Mouse (Mus musculus) CH12.LX (cell line): ENCODE results near the gene Adgrg5. TPM values are rescaled to one million over a fixed set of nuclear protein-coding genes. Genes with fewer than 3 reads are reported as not detected.

Source experiments
- DNase-seq: peaks from one replicate; pipeline ENCODE4 v3.0.0-alpha.2; 2013; ENCODE audit errors: extremely low read depth
- H3K27ac ChIP-seq: 2 replicates; pipeline ENCODE4 v1.5.1; 2012; ENCODE audit warnings: low read depth, mild to moderate bottlenecking, control low read depth, moderate library complexity; ENCODE audit not compliant: insufficient read depth
- H3K27me3 ChIP-seq: replicated peaks from 2 replicates; pipeline ENCODE3; 2012; ENCODE audit warnings: inconsistent platforms
- H3K36me3 ChIP-seq, 2 experiments: replicated peaks in 1 of 2; 2 replicates each; pipeline versions ENCODE3 to v1.6.1; 2012; ENCODE audit warnings: inconsistent platforms in 1 of 2, low read length in 1 of 2, mild to moderate bottlenecking in 1 of 2, mixed read lengths in 1 of 2, moderate library complexity in 1 of 2; ENCODE audit not compliant: control insufficient read depth in 1 of 2, insufficient read depth in 1 of 2
- H3K4me1 ChIP-seq, 2 experiments: 2 replicates each; pipeline ENCODE4 v1.6.1; 2012; ENCODE audit warnings: inconsistent platforms in 1 of 2, moderate library complexity in 1 of 2; ENCODE audit not compliant: insufficient read depth in 2 of 2, control insufficient read depth in 1 of 2
- H3K4me2 ChIP-seq: 2 replicates; pipeline ENCODE4 v1.6.1; 2012; ENCODE audit warnings: low read depth, mild to moderate bottlenecking, control low read depth; ENCODE audit not compliant: poor library complexity, insufficient read depth, severe bottlenecking
- H3K4me3 ChIP-seq, 3 experiments: fragments of 150-350 bp in 1 of 3; sonication (generic) in 1 of 3; replicated peaks in 1 of 3; 2 replicates each; pipeline versions ENCODE3 to v1.5.1; 2011 to 2012; ENCODE audit warnings: low read depth in 2 of 3, low read length in 2 of 3, mild to moderate bottlenecking in 2 of 3, moderate library complexity in 2 of 3, control low read depth in 1 of 3, improper control_type of control experiment in 1 of 3, inconsistent platforms in 1 of 3, mixed read lengths in 1 of 3; ENCODE audit not compliant: poor library complexity in 1 of 3
- H3K79me2 ChIP-seq: replicated peaks from 2 replicates; pipeline ENCODE4 v1.6.1; 2012; ENCODE audit warnings: mild to moderate bottlenecking, moderate library complexity; ENCODE audit not compliant: control insufficient read depth, poor library complexity, insufficient read depth, severe bottlenecking; ENCODE audit errors: extremely low read depth
- H3K9ac ChIP-seq: 2 replicates; pipeline ENCODE4 v1.6.1; 2012; ENCODE audit warnings: low read depth, mild to moderate bottlenecking, control low read depth, moderate library complexity; ENCODE audit not compliant: insufficient read depth
- H3K9me3 ChIP-seq: replicated peaks from 2 replicates; pipeline ENCODE3; 2012; ENCODE audit warnings: low read length, inconsistent platforms, mixed read lengths
- CHD1 ChIP-seq: IDR thresholded peaks from 2 replicates; pipeline ENCODE4 v1.6.1; 2012; ENCODE audit warnings: low read depth, low read length, improper control_type of control experiment, inconsistent platforms
- CHD2 ChIP-seq: IDR thresholded peaks from 2 replicates; pipeline ENCODE4 v1.6.1; 2011; ENCODE audit warnings: low read length, improper control_type of control experiment
- CTCF ChIP-seq, 2 experiments: IDR thresholded peaks in 1 of 2; conservative IDR thresholded peaks in 1 of 2; 2 replicates each; pipeline ENCODE4 v1.5.1; 2011 to 2012; ENCODE audit warnings: low read depth in 2 of 2, low read length in 2 of 2, improper control_type of control experiment in 1 of 2, inconsistent platforms in 1 of 2, mild to moderate bottlenecking in 1 of 2, moderate library complexity in 1 of 2
- E2F4 ChIP-seq: IDR thresholded peaks from 2 replicates; pipeline ENCODE4 v1.6.1; 2011; ENCODE audit warnings: low read depth, low read length, improper control_type of control experiment; ENCODE audit not compliant: insufficient replicate concordance
- ELF1 ChIP-seq: IDR thresholded peaks from 2 replicates; pipeline ENCODE4 v1.6.1; 2014; ENCODE audit warnings: low read depth, mild to moderate bottlenecking, inconsistent platforms, low read length, improper control_type of control experiment
- EP300 ChIP-seq: IDR thresholded peaks from 2 replicates; pipeline ENCODE4 v1.6.1; 2011; ENCODE audit warnings: low read length, improper control_type of control experiment
- ETS1 ChIP-seq: conservative IDR thresholded peaks from 2 replicates; pipeline ENCODE4 v1.6.1; 2012; ENCODE audit warnings: low read depth, mild to moderate bottlenecking, inconsistent platforms, low read length, improper control_type of control experiment, moderate library complexity
- HCFC1 ChIP-seq: IDR thresholded peaks from 2 replicates; pipeline ENCODE4 v1.6.1; 2012; ENCODE audit warnings: low read depth, mild to moderate bottlenecking, inconsistent platforms, low read length, improper control_type of control experiment
- IRF4 ChIP-seq: IDR thresholded peaks from 2 replicates; pipeline ENCODE4 v1.6.1; 2014; ENCODE audit warnings: low read depth, mild to moderate bottlenecking, inconsistent platforms, low read length, improper control_type of control experiment
- KAT2A ChIP-seq: IDR thresholded peaks from 2 replicates; pipeline ENCODE4 v1.6.1; 2012; ENCODE audit warnings: low read length, improper control_type of control experiment, inconsistent platforms; ENCODE audit not compliant: insufficient replicate concordance
- MAX ChIP-seq: IDR thresholded peaks from 2 replicates; pipeline ENCODE4 v1.6.1; 2011; ENCODE audit warnings: low read length, improper control_type of control experiment
- MAZ ChIP-seq: IDR thresholded peaks from 2 replicates; pipeline ENCODE4 v1.6.1; 2012; ENCODE audit warnings: low read depth, mild to moderate bottlenecking, inconsistent platforms, low read length, improper control_type of control experiment, moderate library complexity
- MEF2A ChIP-seq: IDR thresholded peaks from 2 replicates; pipeline ENCODE4 v1.6.1; 2014; ENCODE audit warnings: low read depth, mild to moderate bottlenecking, inconsistent platforms, low read length, improper control_type of control experiment, borderline replicate concordance
- NRF1 ChIP-seq: IDR thresholded peaks from 2 replicates; pipeline ENCODE4 v1.6.1; 2014; ENCODE audit warnings: low read depth, mild to moderate bottlenecking, inconsistent platforms, low read length, improper control_type of control experiment, moderate library complexity
- PAX5 ChIP-seq: IDR thresholded peaks from 2 replicates; pipeline ENCODE4 v1.6.1; 2012; ENCODE audit warnings: low read length, inconsistent platforms, mixed read lengths
- POLR2A ChIP-seq: IDR thresholded peaks from 2 replicates; pipeline ENCODE4 v1.6.1; 2011; ENCODE audit warnings: low read depth, mild to moderate bottlenecking, improper control_type of control experiment, low read length
- SIN3A ChIP-seq: IDR thresholded peaks from 2 replicates; pipeline ENCODE4 v1.6.1; 2012; ENCODE audit warnings: low read length, improper control_type of control experiment, inconsistent platforms
- TBP ChIP-seq: conservative IDR thresholded peaks from 2 replicates; pipeline ENCODE4 v1.6.1; 2011; ENCODE audit warnings: low read depth, low read length, improper control_type of control experiment
- USF1 ChIP-seq: IDR thresholded peaks from 2 replicates; pipeline ENCODE4 v1.6.1; 2014; ENCODE audit warnings: low read depth, mild to moderate bottlenecking, inconsistent platforms, low read length, improper control_type of control experiment
- USF2 ChIP-seq: conservative IDR thresholded peaks from 2 replicates; pipeline ENCODE4 v1.6.1; 2011; ENCODE audit warnings: low read depth, low read length, improper control_type of control experiment
- ZKSCAN1 ChIP-seq: IDR thresholded peaks from 2 replicates; pipeline ENCODE4 v1.6.1; 2012; ENCODE audit warnings: low read depth, inconsistent platforms, low read length, improper control_type of control experiment, borderline replicate concordance
- ZMIZ1 ChIP-seq: IDR thresholded peaks from 2 replicates; pipeline ENCODE4 v1.6.1; 2012; ENCODE audit warnings: low read depth, mild to moderate bottlenecking, inconsistent platforms, low read length, improper control_type of control experiment
- ZNF384 ChIP-seq: IDR thresholded peaks from 2 replicates; pipeline ENCODE4 v1.6.1; 2012; ENCODE audit warnings: low read depth, low read length, improper control_type of control experiment, inconsistent platforms
- dilution Hi-C: fragments of 300-500 bp; cut with MboI; formaldehyde crosslinking; loops from 2 replicates; pipeline ENCODE4 v1.14.3; 2020; ENCODE audit warnings: low sequenced_read_pairs; ENCODE audit not compliant: extremely low pct_unique_long_range_greater_than_20kb, extremely low pct_ligation_motif_present
- in situ Hi-C: fragments of 300-500 bp; cut with MboI; formaldehyde crosslinking; loops from 3 replicates; pipeline ENCODE4 v1.14.3; 2019; ENCODE audit warnings: low sequenced_read_pairs, low pct_ligation_motif_present, low pct_unique_long_range_greater_than_20kb, mixed read lengths
- polyA plus RNA-seq: library from polyadenylated mRNA; unstranded; fragments of >175 nt; gene quantifications from 2 replicates; pipeline ENCODE4 v1.2.1, GENCODE M21; 2012; ENCODE audit warnings: low read depth; ENCODE audit not compliant: insufficient read length
- total RNA-seq, 2 experiments: library from RNA; depleted of rRNA; stranded (reverse); fragments of 300-350 nt in 1 of 2; fragments of >200 nt in 1 of 2; gene quantifications; 2 replicates each; pipeline ENCODE4 v1.2.3; 2012 to 2014

The Adgrg5 gene
- total and polyA plus RNA-seq, 3 experiments = 0.81 to 10.0 (median 6.9) TPM

- no peak overlapping the region for H3K4me3 ChIP-seq
- H3K27ac ChIP-seq = no peak overlapping the region
- H3K36me3 ChIP-seq = no peaks in the 10 kb centered on the region
- H3K4me2 ChIP-seq = no peak overlapping the region
- no peak for TF ChIP-seq TBP
- TF ChIP-seq ZNF384 = no peak
- no peak for TF ChIP-seq USF1
- TF ChIP-seq ETS1 = no peak
- TF ChIP-seq E2F4 = no peak
- no peak for TF ChIP-seq MAZ
- TF ChIP-seq MAX = no peak
- no peak for TF ChIP-seq POLR2A
- no peak for TF ChIP-seq KAT2A
- no peak for TF ChIP-seq ELF1
- TF ChIP-seq ZKSCAN1 = no peak
- no peak for TF ChIP-seq CTCF (conservative IDR thresholded peaks at IDR 0.05 in 1 of 2, IDR thresholded peaks at IDR 0.05 in 1 of 2; ENCODE audit: low read depth in 2 of 2, low read length in 2 of 2)
- DNase-seq = no peak
- in situ Hi-C loops (no loop called here), dilution Hi-C loops (no loop called here)
- H3K79me2 ChIP-seq = no peaks in the 10 kb centered on the region
- peaks cover 14% of the 10 kb centered on the region for H3K27me3 ChIP-seq
- H3K9ac ChIP-seq = no peak overlapping the region
- H3K4me1 ChIP-seq = peaks cover 0 to 15% of the 10 kb centered on the region in 2 experiments; a peak in 1 of 4 replicates
- peaks cover 3% of the 10 kb centered on the region for H3K9me3 ChIP-seq
Observed at GRCm38 (mm10) chr8:94967071-94967470, 43.6 kb downstream of the Adgrg5 start.

- in situ Hi-C loops = no loop called here
- Histone ChIP-seq H3K4me3 (no peak overlapping the region), H3K79me2 (no peaks in the 10 kb centered on the region), H3K9ac (no peak overlapping the region), H3K4me2 (no peak overlapping the region)
- TF ChIP-seq ELF1 = no peak
- TF ChIP-seq ZMIZ1 = no peak
- no peak for TF ChIP-seq PAX5
- TF ChIP-seq HCFC1 = no peak
- TF ChIP-seq SIN3A = no peak
- no peak for TF ChIP-seq MEF2A
- no peak for TF ChIP-seq KAT2A
- TF ChIP-seq USF2 = no peak
- no peak for TF ChIP-seq EP300
- no peak for TF ChIP-seq IRF4
- TF ChIP-seq MAZ = no peak
- TF ChIP-seq CHD1 = no peak
- TF ChIP-seq CHD2 = no peak
- no peak for TF ChIP-seq NRF1
- TF ChIP-seq CTCF (conservative IDR thresholded peaks at IDR 0.05 in 1 of 2, IDR thresholded peaks at IDR 0.05 in 1 of 2; ENCODE audit: low read depth in 2 of 2, low read length in 2 of 2) = no peak
- TF ChIP-seq MAX = no peak
- no peak for TF ChIP-seq ZNF384
- TF ChIP-seq ZKSCAN1 = no peak
- TF ChIP-seq, all 38 proteins: peak for 0
- no peaks in the 10 kb centered on the region for H3K36me3 ChIP-seq
- dilution Hi-C loops = no loop called here
- H3K9me3 ChIP-seq = peaks cover 3% of the 10 kb centered on the region
- peaks cover 16% of the 10 kb centered on the region for H3K27me3 ChIP-seq
- peaks cover 0 to 15% of the 10 kb centered on the region in 2 experiments; a peak in 1 of 4 replicates for H3K4me1 ChIP-seq
- no peak overlapping the region for H3K27ac ChIP-seq
- DNase-seq = no peak
Observed at GRCm38 (mm10) chr8:94967554-94967953, 44.1 kb downstream of the Adgrg5 start.
